Mouse (Mus musculus) kidney, adult 2 months (tissue): ENCODE results near the gene Bin2.

Source experiments
- CTCF ChIP-seq: fragments of 200-500 bp; conservative IDR thresholded peaks from 2 replicates; pipeline ENCODE4 v1.5.1; 2011; ENCODE audit warnings: low read depth, mild to moderate bottlenecking, control low read depth, low read length, moderate library complexity, mixed read lengths; ENCODE audit not compliant: insufficient read depth, insufficient read length
- POLR2A ChIP-seq: fragments of 200-500 bp; IDR thresholded peaks from one replicate; pipeline ENCODE4 v1.6.1; 2011; ENCODE audit warnings: low read depth, low read length, control low read depth

DNA sequence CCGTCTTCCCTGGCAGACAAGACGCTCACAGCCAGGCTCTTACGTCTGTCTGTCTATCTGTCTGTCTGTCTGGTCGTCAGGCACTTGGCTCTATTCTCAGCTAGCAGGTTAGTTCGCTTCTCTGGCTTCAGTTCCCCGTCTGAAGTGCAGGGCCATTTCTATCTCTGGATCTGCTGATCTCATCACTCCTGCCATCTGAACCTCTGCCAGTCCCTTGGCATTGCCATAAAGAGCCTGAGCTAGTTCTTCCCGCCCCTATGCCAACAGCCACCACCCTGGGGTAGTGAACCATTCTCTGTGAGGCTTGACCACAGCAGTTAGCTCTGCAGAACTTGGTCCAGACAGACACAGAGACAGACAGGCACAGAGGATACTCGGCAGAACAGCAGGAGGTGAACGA is 9.0 kb downstream of the Bin2 start:
- TF ChIP-seq POLR2A (no peak), CTCF (no peak)
